Mouse (Mus musculus): ENCODE measurements around the gene Cactin.

GRCm38 (mm10) chr10:81367207-81367495 lies 46.2 kb downstream of the Cactin start:
- TF ChIP-seq MAX (IDR thresholded peaks at IDR 0.05) = no peak
- no peak for TF ChIP-seq CTCF (IDR thresholded peaks at IDR 0.05; ENCODE audit: control insufficient read depth, insufficient read depth, insufficient read length)
- no peak for TF ChIP-seq USF1 (IDR thresholded peaks at IDR 0.05; ENCODE audit: low read depth)
- no peak for TF ChIP-seq CEBPB (IDR thresholded peaks at IDR 0.05; ENCODE audit: low read depth)
- no peak for TF ChIP-seq FOSL1 (IDR thresholded peaks at IDR 0.05; ENCODE audit: insufficient read depth, low read length, poor library complexity, severe bottlenecking)
- TF ChIP-seq MYOD1 (IDR thresholded peaks at IDR 0.05; ENCODE audit: control insufficient read depth, insufficient read length, low read depth) = no peak
